Mouse (Mus musculus) midbrain, embryonic 14.5 days (tissue): ENCODE data around the gene Il17rd. TPM values are rescaled to one million over a fixed set of nuclear protein-coding genes. Genes with fewer than 3 reads are reported as not detected.
A peak's percentile ranks its signal among the peaks of the same experiment; 100 is the strongest.

Experiments used
- ATAC-seq: fragments of 200-750 bp; cut with Nextera tagmentation; 2 replicates; pipeline ENCODE4 v1.8.0; 2017; ENCODE audit warnings: moderate number of reproducible peaks, moderate library complexity; ENCODE audit not compliant: low FRiP score, low TSS enrichment
- DNase-seq: peaks from one replicate; pipeline ENCODE4 v3.0.0-alpha.2; 2015
- H3K27ac ChIP-seq: fragments of 300-500 bp; sonication (generic); replicated peaks from 2 replicates; pipeline ENCODE4 v1.5.1; 2014; ENCODE audit warnings: mild to moderate bottlenecking, low read depth, low read length, moderate library complexity
- H3K27me3 ChIP-seq: fragments of 300-500 bp; sonication (generic); 2 replicates; pipeline ENCODE4 v1.6.1; 2014; ENCODE audit warnings: low read length, control low read depth, mixed read lengths; ENCODE audit not compliant: control insufficient read depth, insufficient read depth
- H3K36me3 ChIP-seq: fragments of 300-500 bp; sonication (generic); 2 replicates; pipeline ENCODE4 v1.6.1; 2014; ENCODE audit warnings: low read length, control low read depth; ENCODE audit not compliant: control insufficient read depth, insufficient read depth
- H3K4me1 ChIP-seq: fragments of 300-500 bp; sonication (generic); 2 replicates; pipeline ENCODE4 v1.6.1; 2014; ENCODE audit warnings: mild to moderate bottlenecking, antibody characterized with exemption, low read length, control low read depth; ENCODE audit not compliant: control insufficient read depth, insufficient read depth
- H3K4me2 ChIP-seq: fragments of 300-500 bp; sonication (generic); 2 replicates; pipeline ENCODE4 v1.6.1; 2014; ENCODE audit warnings: mild to moderate bottlenecking, low read length, moderate library complexity
- H3K4me3 ChIP-seq: fragments of 300-500 bp; sonication (generic); replicated peaks from 2 replicates; pipeline ENCODE4 v1.5.1; 2014; ENCODE audit warnings: low read depth, low read length
- H3K9ac ChIP-seq: fragments of 300-500 bp; sonication (generic); replicated peaks from 2 replicates; pipeline ENCODE4 v1.6.1; 2014; ENCODE audit warnings: mild to moderate bottlenecking, low read length, moderate library complexity
- H3K9me3 ChIP-seq: fragments of 300-500 bp; sonication (generic); 2 replicates; pipeline ENCODE4 v1.6.1; 2016; ENCODE audit warnings: low read length, control low read depth, mixed read lengths; ENCODE audit not compliant: control insufficient read depth
- WGBS: fragments of 180-500 bp; shearing (Covaris S2); extraction: QIAGEN DNeasy Blood & Tissue Kit; methylation state at CpG from one replicate; pipeline ENCODE4 v1.1.7; 2014; 5-methylcytosine and 5-hydroxymethylcytosine counted together
- polyA plus RNA-seq: library from polyadenylated mRNA; unstranded; fragments of >200 nt; fragmentation: Nextera tagmentation; extraction: Ambion mirVana; gene quantifications from 2 replicates; pipeline ENCODE4 v1.2.1, GENCODE M21; 2014

The Il17rd gene
- polyA plus RNA-seq, 1 experiment from 2014 or later: 2.9 TPM

- Histone ChIP-seq H3K27ac (no peak overlapping the region), H3K27me3 (no peaks in the 10 kb centered on the region), H3K9me3 (no peaks in the 10 kb centered on the region), H3K4me1 (peaks cover 41% of the 10 kb centered on the region), H3K36me3 (no peaks in the 10 kb centered on the region), H3K9ac (no peak overlapping the region), H3K4me3 (no peak overlapping the region), H3K4me2 (no peak overlapping the region)
- DNase-seq (peak; percentile 45), ATAC-seq (no peak)
- WGBS: 33% methylated on average over 9 of the region's 9 CpGs
Observed at GRCm38 (mm10) chr14:27070758-27071157, 32.0 kb downstream of the Il17rd start.

GRCm38 (mm10) chr14:27071985-27072384 is 33.2 kb downstream of the Il17rd start:
- Histone ChIP-seq H3K27me3 (no peaks in the 10 kb centered on the region), H3K9ac (no peak overlapping the region), H3K4me2 (no peak overlapping the region), H3K4me3 (no peak overlapping the region), H3K4me1 (peaks cover 34% of the 10 kb centered on the region), H3K36me3 (no peaks in the 10 kb centered on the region), H3K9me3 (no peaks in the 10 kb centered on the region), H3K27ac (no peak overlapping the region)
- no peak for DNase-seq
- ATAC-seq: no peak
- 35% methylated on average over 3 of the region's 3 CpGs for WGBS

- no peaks in the 10 kb centered on the region for H3K9me3 ChIP-seq
- DNase-seq (no peak), ATAC-seq (no peak)
- H3K36me3 ChIP-seq: no peaks in the 10 kb centered on the region
- no peak overlapping the region for H3K4me2 ChIP-seq
- peaks cover 12% of the 10 kb centered on the region for H3K4me1 ChIP-seq
- no peaks in the 10 kb centered on the region for H3K27me3 ChIP-seq
- WGBS: 77% methylated on average over 6 of the region's 6 CpGs
- no peak overlapping the region for H3K9ac ChIP-seq
- H3K27ac ChIP-seq: no peak overlapping the region
- H3K4me3 ChIP-seq: no peak overlapping the region
Observed at GRCm38 (mm10) chr14:27075084-27075483, 36.3 kb downstream of the Il17rd start.

- ATAC-seq: no peak; the same call in 1 of the 2 replicates
- no peak for DNase-seq
- no peak overlapping the region for H3K27ac ChIP-seq
- H3K4me2 ChIP-seq: no peak overlapping the region
- no peaks in the 10 kb centered on the region for H3K9me3 ChIP-seq
- peaks cover 8% of the 10 kb centered on the region for H3K4me1 ChIP-seq
- 63% methylated on average over 8 of the region's 8 CpGs for WGBS
- H3K27me3 ChIP-seq: no peaks in the 10 kb centered on the region
- H3K36me3 ChIP-seq: no peaks in the 10 kb centered on the region
- no peak overlapping the region for H3K4me3 ChIP-seq
- no peak overlapping the region for H3K9ac ChIP-seq
Observed at GRCm38 (mm10) chr14:27075909-27076521, 37.3 kb downstream of the Il17rd start.

- Histone ChIP-seq H3K4me3 (no peak overlapping the region), H3K27ac (no peak overlapping the region), H3K4me1 (peaks cover 8% of the 10 kb centered on the region), H3K9me3 (no peaks in the 10 kb centered on the region), H3K4me2 (no peak overlapping the region), H3K27me3 (no peaks in the 10 kb centered on the region), H3K36me3 (no peaks in the 10 kb centered on the region), H3K9ac (no peak overlapping the region)
- DNase-seq (no peak), ATAC-seq (no peak)
- 97% methylated on average over 2 of the region's 2 CpGs for WGBS
Observed at GRCm38 (mm10) chr14:27076522-27076920, 37.8 kb downstream of the Il17rd start.

GRCm38 (mm10) chr14:27081536-27082275 is 43.0 kb downstream of the Il17rd start:
- H3K9me3 ChIP-seq: no peaks in the 10 kb centered on the region
- no peaks in the 10 kb centered on the region for H3K27me3 ChIP-seq
- H3K4me3 ChIP-seq: no peak overlapping the region
- no peak overlapping the region for H3K9ac ChIP-seq
- no peak for ATAC-seq
- H3K27ac ChIP-seq: no peak overlapping the region
- H3K4me2 ChIP-seq: no peak overlapping the region
- WGBS: 72% methylated on average over 5 of the region's 5 CpGs
- H3K4me1 ChIP-seq: no peaks in the 10 kb centered on the region
- H3K36me3 ChIP-seq: no peaks in the 10 kb centered on the region
- no peak for DNase-seq

GRCm38 (mm10) chr14:27085471-27085870 is 46.7 kb downstream of the Il17rd start:
- H3K4me3 ChIP-seq: no peak overlapping the region
- ATAC-seq: no peak
- H3K36me3 ChIP-seq: no peaks in the 10 kb centered on the region
- H3K27me3 ChIP-seq: no peaks in the 10 kb centered on the region
- no peak for DNase-seq
- H3K4me2 ChIP-seq: no peak overlapping the region
- no peaks in the 10 kb centered on the region for H3K9me3 ChIP-seq
- 81% methylated on average over 5 of the region's 5 CpGs for WGBS
- no peak overlapping the region for H3K9ac ChIP-seq
- no peaks in the 10 kb centered on the region for H3K4me1 ChIP-seq
- no peak overlapping the region for H3K27ac ChIP-seq

- no peak overlapping the region for H3K4me2 ChIP-seq
- H3K27me3 ChIP-seq: no peaks in the 10 kb centered on the region
- H3K9me3 ChIP-seq: no peaks in the 10 kb centered on the region
- H3K4me3 ChIP-seq: no peak overlapping the region
- H3K27ac ChIP-seq: no peak overlapping the region
- no peak overlapping the region for H3K9ac ChIP-seq
- H3K36me3 ChIP-seq: no peaks in the 10 kb centered on the region
- 65% methylated on average over 4 of the region's 4 CpGs for WGBS
- no peak for ATAC-seq
- no peaks in the 10 kb centered on the region for H3K4me1 ChIP-seq
- no peak for DNase-seq
Observed at GRCm38 (mm10) chr14:27085999-27086398, 47.3 kb downstream of the Il17rd start.

GRCm38 (mm10) chr14:27094247-27094646 is 55.5 kb downstream of the Il17rd start:
- ATAC-seq (no peak; the same call in 1 of the 2 replicates), DNase-seq (peak; percentile 50)
- H3K9ac ChIP-seq: no peak overlapping the region; the same call in 1 of the 2 replicates
- H3K27ac ChIP-seq: no peak overlapping the region
- H3K27me3 ChIP-seq: no peaks in the 10 kb centered on the region
- no peaks in the 10 kb centered on the region for H3K9me3 ChIP-seq
- no peak overlapping the region for H3K4me2 ChIP-seq
- WGBS: 46% methylated on average over 5 of the region's 5 CpGs
- H3K4me1 ChIP-seq: no peaks in the 10 kb centered on the region
- H3K4me3 ChIP-seq: no peak overlapping the region
- no peaks in the 10 kb centered on the region for H3K36me3 ChIP-seq
